Mouse (Mus musculus): ENCODE data around the gene Gm8879.
"Not testable (repeated sequence)": the region's sequence is repeated elsewhere in the genome, so short reads cannot be mapped to it uniquely, and the experiment has no call there.

Gene Gm8879

DNA sequence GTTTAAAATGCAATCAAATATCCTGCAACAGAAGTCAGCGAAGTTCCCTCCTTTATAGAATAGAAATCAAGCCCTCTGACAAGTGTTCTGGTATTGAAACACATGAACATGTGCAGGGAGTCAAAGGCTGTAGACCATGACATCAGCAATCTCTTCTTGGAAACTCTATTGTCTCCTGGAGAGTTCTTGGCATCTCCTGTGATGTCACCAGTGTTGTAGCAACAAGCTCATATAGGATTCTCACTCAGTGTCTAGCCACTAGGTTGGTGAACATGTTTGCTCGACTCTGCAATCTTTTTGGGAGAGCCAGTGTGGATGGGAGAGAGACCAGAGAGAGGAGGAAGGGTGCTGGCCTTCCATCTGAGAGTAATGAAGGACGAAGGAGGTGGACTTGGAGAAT is at the start of gene Gm8879:
TSS of gene Gm8879 (plus strand) at position 301 of the 400 bp plus-strand sequence.
- ATAC-seq (ENCODE audit: insufficient number of reproducible peaks, low FRiP score, low TSS enrichment) = not testable (repeated sequence)

DNA sequence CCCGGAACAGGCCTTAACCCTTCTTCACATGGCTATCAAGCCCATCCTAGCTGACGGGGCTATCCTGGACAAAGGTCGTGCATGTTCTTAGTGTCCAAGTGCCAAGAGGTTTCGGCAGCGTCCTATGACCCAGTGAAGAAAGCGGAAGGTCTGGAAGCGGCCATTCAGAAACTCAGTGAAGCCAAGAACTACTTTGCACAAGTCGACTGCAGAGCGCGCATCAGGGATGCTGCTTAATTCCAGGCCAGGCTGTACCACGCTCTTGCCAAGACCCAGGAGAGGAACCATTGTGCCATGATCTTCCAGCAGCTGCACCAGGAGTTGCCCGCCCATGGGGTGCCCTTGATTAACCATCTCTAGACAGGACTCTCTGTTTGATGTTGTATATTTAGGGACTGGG is 10.6 kb downstream of the Gm8879 start:
- ATAC-seq (ENCODE audit: insufficient number of reproducible peaks, low FRiP score, low TSS enrichment) = not testable (repeated sequence)
